Mouse (Mus musculus): ENCODE results near the gene Smim24. TPM values are rescaled to one million over a fixed set of nuclear protein-coding genes. Genes with fewer than 3 reads are reported as not detected.

Smim24 gene
- polyA plus RNA-seq, 1 experiment from 2014 or later, result 0.84 TPM

GRCm38 (mm10) chr10:81422191-81422590 lies 29.3 kb downstream of the Smim24 start:
- Histone ChIP-seq H3K27ac (no peak overlapping the region), H3K4me3 (replicated peaks; ENCODE audit: low read length) (no peak overlapping the region), H3K27me3 (ENCODE audit: control insufficient read depth, insufficient read depth, low read length) (peaks cover 22% of the 10 kb centered on the region), H3K36me3 (replicated peaks; ENCODE audit: control insufficient read depth, insufficient read depth) (peaks cover 12% of the 10 kb centered on the region; the same call in 1 of the 2 replicates), H3K9ac (no peak overlapping the region), H3K4me2 (replicated peaks) (no peak overlapping the region), H3K4me1 (replicated peaks; ENCODE audit: control insufficient read depth, insufficient read depth, low read length) (peaks cover 38% of the 10 kb centered on the region), H3K9me3 (ENCODE audit: control insufficient read depth, low read length) (no peaks in the 10 kb centered on the region)
- no peak for DNase-seq (ENCODE audit: low spot score)
- ATAC-seq (ENCODE audit: low FRiP score), result no peak
- WGBS, result 91% methylated on average over 6 of the region's 6 CpGs

- DNase-seq (ENCODE audit: low spot score) (no peak), ATAC-seq (ENCODE audit: low FRiP score) (no peak)
- Histone ChIP-seq H3K27me3 (ENCODE audit: control insufficient read depth, insufficient read depth, low read length) (peaks cover 28% of the 10 kb centered on the region), H3K27ac (no peak overlapping the region), H3K9me3 (ENCODE audit: control insufficient read depth, low read length) (no peaks in the 10 kb centered on the region), H3K4me3 (replicated peaks; ENCODE audit: low read length) (no peak overlapping the region), H3K36me3 (replicated peaks; ENCODE audit: control insufficient read depth, insufficient read depth) (0 out of 2 replicates have a peak, but pooled peaks cover 12% of the 10 kb centered on the region), H3K9ac (no peak overlapping the region), H3K4me1 (replicated peaks; ENCODE audit: control insufficient read depth, insufficient read depth, low read length) (peaks cover 37% of the 10 kb centered on the region), H3K4me2 (replicated peaks) (no peak overlapping the region)
- 78% methylated on average over 3 of the region's 3 CpGs for WGBS
Observed at GRCm38 (mm10) chr10:81422661-81423217, 29.9 kb downstream of the Smim24 start.

GRCm38 (mm10) chr10:81423476-81424245 lies 30.8 kb downstream of the Smim24 start:
- H3K9ac ChIP-seq, result 0 out of 2 replicates have a peak overlapping the region, but pooled peaks have one; percentile 1
- 0 out of 2 replicates have a peak, but pooled peaks cover 12% of the 10 kb centered on the region for H3K36me3 ChIP-seq (replicated peaks; ENCODE audit: control insufficient read depth, insufficient read depth)
- 0 out of 2 replicates have a peak overlapping the region, but pooled peaks have one; percentile 66 for H3K4me2 ChIP-seq (replicated peaks)
- no peaks in the 10 kb centered on the region for H3K9me3 ChIP-seq (ENCODE audit: control insufficient read depth, low read length)
- peaks cover 28% of the 10 kb centered on the region for H3K4me1 ChIP-seq (replicated peaks; ENCODE audit: control insufficient read depth, insufficient read depth, low read length)
- ATAC-seq (ENCODE audit: low FRiP score) (no peak), DNase-seq (ENCODE audit: low spot score) (no peak)
- H3K27me3 ChIP-seq (ENCODE audit: control insufficient read depth, insufficient read depth, low read length), result peaks cover 37% of the 10 kb centered on the region
- H3K27ac ChIP-seq, result peak overlapping the region; percentile 44; the same call in 1 of the 2 replicates
- no peak overlapping the region for H3K4me3 ChIP-seq (replicated peaks; ENCODE audit: low read length)
- 76% methylated on average over 4 of the region's 4 CpGs for WGBS

- no peak for ATAC-seq (ENCODE audit: low FRiP score)
- H3K27ac ChIP-seq, result peak overlapping the region; percentile 44; the same call in 1 of the 2 replicates
- H3K27me3 ChIP-seq (ENCODE audit: control insufficient read depth, insufficient read depth, low read length), result peaks cover 40% of the 10 kb centered on the region
- H3K9ac ChIP-seq, result peak overlapping the region; percentile 24; the same call in 1 of the 2 replicates
- H3K9me3 ChIP-seq (ENCODE audit: control insufficient read depth, low read length), result no peaks in the 10 kb centered on the region
- 6% methylated on average over 25 of the region's 25 CpGs for WGBS
- 0 out of 2 replicates have a peak, but pooled peaks cover 8% of the 10 kb centered on the region for H3K36me3 ChIP-seq (replicated peaks; ENCODE audit: control insufficient read depth, insufficient read depth)
- H3K4me1 ChIP-seq (replicated peaks; ENCODE audit: control insufficient read depth, insufficient read depth, low read length), result peaks cover 28% of the 10 kb centered on the region
- H3K4me3 ChIP-seq (replicated peaks; ENCODE audit: low read length), result no peak overlapping the region
- peak overlapping the region; percentile 66 for H3K4me2 ChIP-seq (replicated peaks)
- DNase-seq (ENCODE audit: low spot score), result no peak
Observed at GRCm38 (mm10) chr10:81424246-81425051, 31.6 kb downstream of the Smim24 start.

GRCm38 (mm10) chr10:81425236-81425850 lies 32.5 kb downstream of the Smim24 start:
- Histone ChIP-seq H3K9me3 (ENCODE audit: control insufficient read depth, low read length) (no peaks in the 10 kb centered on the region), H3K27ac (no peak overlapping the region), H3K36me3 (replicated peaks; ENCODE audit: control insufficient read depth, insufficient read depth) (0 out of 2 replicates have a peak, but pooled peaks cover 2% of the 10 kb centered on the region), H3K9ac (no peak overlapping the region), H3K4me3 (replicated peaks; ENCODE audit: low read length) (0 out of 2 replicates have a peak overlapping the region, but pooled peaks have one; percentile 2), H3K4me1 (replicated peaks; ENCODE audit: control insufficient read depth, insufficient read depth, low read length) (peaks cover 33% of the 10 kb centered on the region), H3K27me3 (ENCODE audit: control insufficient read depth, insufficient read depth, low read length) (peaks cover 40% of the 10 kb centered on the region), H3K4me2 (replicated peaks) (peak overlapping the region; percentile 66)
- WGBS, result 27% methylated on average over 10 of the region's 10 CpGs
- ATAC-seq (ENCODE audit: low FRiP score) (no peak), DNase-seq (ENCODE audit: low spot score) (no peak)

GRCm38 (mm10) chr10:81426081-81426671 lies 33.3 kb downstream of the Smim24 start:
- peak overlapping the region; percentile 39 for H3K4me3 ChIP-seq (replicated peaks; ENCODE audit: low read length)
- under 1% methylated on average over 17 of the region's 33 CpGs for WGBS
- H3K9ac ChIP-seq, result peak overlapping the region; percentile 57
- H3K27ac ChIP-seq, result no peak overlapping the region
- peaks cover 40% of the 10 kb centered on the region for H3K27me3 ChIP-seq (ENCODE audit: control insufficient read depth, insufficient read depth, low read length)
- no peaks in the 10 kb centered on the region for H3K36me3 ChIP-seq (replicated peaks; ENCODE audit: control insufficient read depth, insufficient read depth)
- H3K4me2 ChIP-seq (replicated peaks), result peak overlapping the region; percentile 66
- H3K4me1 ChIP-seq (replicated peaks; ENCODE audit: control insufficient read depth, insufficient read depth, low read length), result peaks cover 36% of the 10 kb centered on the region
- DNase-seq (ENCODE audit: low spot score), result no peak
- no peak for ATAC-seq (ENCODE audit: low FRiP score)
- H3K9me3 ChIP-seq (ENCODE audit: control insufficient read depth, low read length), result no peaks in the 10 kb centered on the region

- H3K27me3 ChIP-seq (ENCODE audit: control insufficient read depth, insufficient read depth, low read length), result peaks cover 40% of the 10 kb centered on the region
- ATAC-seq (ENCODE audit: low FRiP score), result no peak
- DNase-seq (ENCODE audit: low spot score), result no peak
- WGBS, result 1% methylated on average over 30 of the region's 38 CpGs
- H3K4me3 ChIP-seq (replicated peaks; ENCODE audit: low read length), result peak overlapping the region; percentile 39
- no peaks in the 10 kb centered on the region for H3K36me3 ChIP-seq (replicated peaks; ENCODE audit: control insufficient read depth, insufficient read depth)
- H3K27ac ChIP-seq, result no peak overlapping the region
- H3K9me3 ChIP-seq (ENCODE audit: control insufficient read depth, low read length), result no peaks in the 10 kb centered on the region
- peaks cover 38% of the 10 kb centered on the region for H3K4me1 ChIP-seq (replicated peaks; ENCODE audit: control insufficient read depth, insufficient read depth, low read length)
- peak overlapping the region; percentile 57 for H3K9ac ChIP-seq
- H3K4me2 ChIP-seq (replicated peaks), result peak overlapping the region; percentile 66
Observed at GRCm38 (mm10) chr10:81426897-81427296, 34.0 kb downstream of the Smim24 start.

- peak overlapping the region; percentile 39 for H3K4me3 ChIP-seq (replicated peaks; ENCODE audit: low read length)
- H3K4me1 ChIP-seq (replicated peaks; ENCODE audit: control insufficient read depth, insufficient read depth, low read length), result peaks cover 38% of the 10 kb centered on the region
- 38% methylated on average over 3 of the region's 3 CpGs for WGBS
- peak overlapping the region; percentile 66 for H3K4me2 ChIP-seq (replicated peaks)
- no peak overlapping the region for H3K27ac ChIP-seq
- H3K9ac ChIP-seq, result peak overlapping the region; percentile 57; the same call in 1 of the 2 replicates
- peaks cover 40% of the 10 kb centered on the region for H3K27me3 ChIP-seq (ENCODE audit: control insufficient read depth, insufficient read depth, low read length)
- DNase-seq (ENCODE audit: low spot score), result no peak
- no peaks in the 10 kb centered on the region for H3K9me3 ChIP-seq (ENCODE audit: control insufficient read depth, low read length)
- ATAC-seq (ENCODE audit: low FRiP score), result no peak
- no peaks in the 10 kb centered on the region for H3K36me3 ChIP-seq (replicated peaks; ENCODE audit: control insufficient read depth, insufficient read depth)
Observed at GRCm38 (mm10) chr10:81427327-81427726, 34.5 kb downstream of the Smim24 start.

Measured in hindbrain, embryonic 14.5 days (tissue).